Mouse (Mus musculus): ENCODE data around the gene Gm20696. TPM values are rescaled to one million over a fixed set of nuclear protein-coding genes. Genes with fewer than 3 reads are reported as not detected.

The Gm20696 gene
- total and polyA plus RNA-seq, 3 experiments = 0.59 TPM; not detected in 2

GRCm38 (mm10) chr6:99372016-99372415, 294.6 kb downstream of the Gm20696 start:
- Histone ChIP-seq H3K79me2 (replicated peaks; ENCODE audit: control insufficient read depth, extremely low read depth, insufficient read depth, poor library complexity, severe bottlenecking) (no peaks in the 10 kb centered on the region), H3K9me3 (replicated peaks; ENCODE audit: low read length) (no peaks in the 10 kb centered on the region), H3K4me3 (replicated peaks in 1 of 3; ENCODE audit: low read depth in 2 of 3, low read length in 2 of 3, poor library complexity in 1 of 3) (no peak overlapping the region), H3K4me2 (ENCODE audit: insufficient read depth, low read depth, poor library complexity, severe bottlenecking) (no peak overlapping the region), H3K36me3 (replicated peaks in 1 of 2; ENCODE audit: control insufficient read depth in 1 of 2, insufficient read depth in 1 of 2, low read length in 1 of 2) (no peaks in the 10 kb centered on the region), H3K27me3 (replicated peaks) (no peaks in the 10 kb centered on the region), H3K4me1 (ENCODE audit: control insufficient read depth in 1 of 2, insufficient read depth in 2 of 2) (peaks cover 34 to 64% of the 10 kb centered on the region in 2 experiments), H3K27ac (ENCODE audit: insufficient read depth, low read depth) (no peak overlapping the region), H3K9ac (ENCODE audit: insufficient read depth, low read depth) (no peak overlapping the region)
- in situ Hi-C loops (cut with MboI; ENCODE audit: low pct_ligation_motif_present, low pct_unique_long_range_greater_than_20kb, low sequenced_read_pairs) = no loop called here
- no peak for DNase-seq (ENCODE audit: extremely low read depth)
- no peak for TF ChIP-seq MAZ (IDR thresholded peaks at IDR 0.05; ENCODE audit: low read depth, low read length)
- no peak for TF ChIP-seq JUN (IDR thresholded peaks at IDR 0.05; ENCODE audit: insufficient read depth, low read depth, low read length)
- no peak for TF ChIP-seq RAD21 (IDR thresholded peaks at IDR 0.05; ENCODE audit: low read depth, low read length)
- no peak for TF ChIP-seq GABPA (IDR thresholded peaks at IDR 0.05; ENCODE audit: insufficient replicate concordance, low read depth, low read length)
- TF ChIP-seq HCFC1 (IDR thresholded peaks at IDR 0.05; ENCODE audit: low read depth, low read length) = no peak
- no peak for TF ChIP-seq CHD2 (IDR thresholded peaks at IDR 0.05; ENCODE audit: low read length)
- no peak for TF ChIP-seq JUND (conservative IDR thresholded peaks at IDR 0.05; ENCODE audit: low read depth, low read length)
- TF ChIP-seq ZMIZ1 (IDR thresholded peaks at IDR 0.05; ENCODE audit: low read depth, low read length) = no peak
- TF ChIP-seq MYC (IDR thresholded peaks at IDR 0.05; ENCODE audit: low read depth, low read length) = no peak
- no peak for TF ChIP-seq PAX5 (IDR thresholded peaks at IDR 0.05; ENCODE audit: low read length)
- no peak for TF ChIP-seq IRF4 (IDR thresholded peaks at IDR 0.05; ENCODE audit: low read depth, low read length)
- no peak for TF ChIP-seq USF2 (conservative IDR thresholded peaks at IDR 0.05; ENCODE audit: low read depth, low read length)
- TF ChIP-seq UBTF (IDR thresholded peaks at IDR 0.05; ENCODE audit: low read depth, low read length) = no peak
- TF ChIP-seq EP300 (IDR thresholded peaks at IDR 0.05; ENCODE audit: low read length) = no peak
- TF ChIP-seq POLR2AphosphoS2 (IDR thresholded peaks at IDR 0.05; ENCODE audit: low read depth, low read length) = no peak
- TF ChIP-seq TCF12 (IDR thresholded peaks at IDR 0.05; ENCODE audit: low read depth, low read length) = no peak
- dilution Hi-C loops (cut with MboI; ENCODE audit: extremely low pct_ligation_motif_present, extremely low pct_unique_long_range_greater_than_20kb, low sequenced_read_pairs) = no loop called here

GRCm38 (mm10) chr6:99369931-99370330, 296.7 kb downstream of the Gm20696 start:
- no peak for DNase-seq (ENCODE audit: extremely low read depth)
- H3K79me2 ChIP-seq (replicated peaks; ENCODE audit: control insufficient read depth, extremely low read depth, insufficient read depth, poor library complexity, severe bottlenecking) = no peaks in the 10 kb centered on the region
- H3K4me1 ChIP-seq (ENCODE audit: control insufficient read depth in 1 of 2, insufficient read depth in 2 of 2) = peaks cover 30 to 64% of the 10 kb centered on the region in 2 experiments
- H3K27ac ChIP-seq (ENCODE audit: insufficient read depth, low read depth) = no peak overlapping the region
- H3K4me2 ChIP-seq (ENCODE audit: insufficient read depth, low read depth, poor library complexity, severe bottlenecking) = no peak overlapping the region
- H3K36me3 ChIP-seq (replicated peaks in 1 of 2; ENCODE audit: control insufficient read depth in 1 of 2, insufficient read depth in 1 of 2, low read length in 1 of 2) = no peaks in the 10 kb centered on the region
- no peaks in the 10 kb centered on the region for H3K9me3 ChIP-seq (replicated peaks; ENCODE audit: low read length)
- H3K27me3 ChIP-seq (replicated peaks) = no peaks in the 10 kb centered on the region
- dilution Hi-C loops (cut with MboI; ENCODE audit: extremely low pct_ligation_motif_present, extremely low pct_unique_long_range_greater_than_20kb, low sequenced_read_pairs) (no loop called here), in situ Hi-C loops (cut with MboI; ENCODE audit: low pct_ligation_motif_present, low pct_unique_long_range_greater_than_20kb, low sequenced_read_pairs) (no loop called here)
- H3K4me3 ChIP-seq (replicated peaks in 1 of 3; ENCODE audit: low read depth in 2 of 3, low read length in 2 of 3, poor library complexity in 1 of 3) = no peak overlapping the region
- TF ChIP-seq IRF4 (IDR thresholded peaks at IDR 0.05; ENCODE audit: low read depth, low read length) = no peak
- no peak for TF ChIP-seq MAFK (IDR thresholded peaks at IDR 0.05; ENCODE audit: insufficient replicate concordance, low read length)
- no peak for TF ChIP-seq ELF1 (IDR thresholded peaks at IDR 0.05; ENCODE audit: low read depth, low read length)
- no peak for TF ChIP-seq JUND (conservative IDR thresholded peaks at IDR 0.05; ENCODE audit: low read depth, low read length)
- no peak for TF ChIP-seq POLR2A (IDR thresholded peaks at IDR 0.05; ENCODE audit: low read depth, low read length)
- no peak overlapping the region for H3K9ac ChIP-seq (ENCODE audit: insufficient read depth, low read depth)
